Mouse (Mus musculus) adrenal gland (tissue): Measurements from ENCODE around the gene Nectin1.

Experiments used
- intact Hi-C: fragments of 180-260 bp; cut with DNase I; formaldehyde crosslinking; loops from one replicate; pipeline ENCODE4 v1.15.1; 2025

The Nectin1 gene

GRCm38 (mm10) chr9:43737871-43738292 lies 5.9 kb upstream of the Nectin1 start:
- intact Hi-C loops, result loop anchor here (10.0 kb wide), 1 partner anchor 403 kb away; no protein-coding TSS in a partner anchor

GRCm38 (mm10) chr9:43738480-43739084 lies 5.2 kb upstream of the Nectin1 start:
- intact Hi-C loops, result loop anchor here (10.0 kb wide), 1 partner anchor 404 kb away; no protein-coding TSS in a partner anchor

- intact Hi-C loops, result no loop called here
These were observed 2.5 kb upstream of the Nectin1 start for GRCm38 (mm10) chr9:43741277-43741676.

GRCm38 (mm10) chr9:43742066-43742465 lies 1.7 kb upstream of the Nectin1 start:
- intact Hi-C loops, result no loop called here

- intact Hi-C loops, result loop anchor here (1.0 kb wide), 1 partner anchor 59 kb away; no protein-coding TSS in a partner anchor
These were observed 710 bp upstream of the Nectin1 start for GRCm38 (mm10) chr9:43742902-43743646.

GRCm38 (mm10) chr9:43744138-43744981 lies 576 bp downstream of the Nectin1 start:
- intact Hi-C loops, result no loop called here

- intact Hi-C loops, result no loop called here
These were observed 1.4 kb downstream of the Nectin1 start for GRCm38 (mm10) chr9:43745051-43745792.

- intact Hi-C loops, result no loop called here
These were observed 2.3 kb downstream of the Nectin1 start for GRCm38 (mm10) chr9:43745951-43746703.

- intact Hi-C loops, result no loop called here
These were observed 3.9 kb downstream of the Nectin1 start for GRCm38 (mm10) chr9:43747710-43748109.

GRCm38 (mm10) chr9:43748519-43748918 lies 4.7 kb downstream of the Nectin1 start:
- intact Hi-C loops, result no loop called here

- intact Hi-C loops, result no loop called here
These were observed 6.3 kb downstream of the Nectin1 start for GRCm38 (mm10) chr9:43750053-43750452.

- intact Hi-C loops, result no loop called here
These were observed 7.3 kb downstream of the Nectin1 start for GRCm38 (mm10) chr9:43751111-43751510.

GRCm38 (mm10) chr9:43753481-43753880 lies 9.7 kb downstream of the Nectin1 start:
- intact Hi-C loops, result no loop called here

- intact Hi-C loops, result no loop called here
These were observed 10.3 kb downstream of the Nectin1 start for GRCm38 (mm10) chr9:43754083-43754482.

GRCm38 (mm10) chr9:43754768-43755197 lies 11.0 kb downstream of the Nectin1 start:
- intact Hi-C loops, result no loop called here

- intact Hi-C loops, result no loop called here
These were observed 11.7 kb downstream of the Nectin1 start for GRCm38 (mm10) chr9:43755464-43755863.

- intact Hi-C loops, result no loop called here
These were observed 12.1 kb downstream of the Nectin1 start for GRCm38 (mm10) chr9:43755928-43756327.

- intact Hi-C loops, result no loop called here
These were observed 13.4 kb downstream of the Nectin1 start for GRCm38 (mm10) chr9:43757225-43757624.

- intact Hi-C loops, result no loop called here
These were observed 14.5 kb downstream of the Nectin1 start for GRCm38 (mm10) chr9:43757972-43758965.
